Mouse (Mus musculus) macrophage (primary cell): Measurements from ENCODE around the gene Cacna2d3. TPM values are rescaled to one million over a fixed set of nuclear protein-coding genes. Genes with fewer than 3 reads are reported as not detected.

Experiments
- H3K27ac ChIP-seq: fragments of 350-480 bp; formaldehyde crosslinking; 2 replicates; pipeline ENCODE4 v1.9.0; 2021
- H3K36me3 ChIP-seq: fragments of 350-480 bp; formaldehyde crosslinking; 2 replicates; pipeline ENCODE4 v1.9.0; 2021; ENCODE audit errors: inconsistent target
- H3K4me3 ChIP-seq: fragments of 350-480 bp; formaldehyde crosslinking; 2 replicates; pipeline ENCODE4 v1.9.0; 2021; ENCODE audit errors: inconsistent target
- H3K79me2 ChIP-seq: fragments of 350-480 bp; formaldehyde crosslinking; 2 replicates; pipeline ENCODE4 v1.9.0; 2021; ENCODE audit errors: inconsistent target
- WGBS: methylation state at CpG from one replicate; pipeline ENCODE4 v1.1.7; 2026; ENCODE audit warnings: inconsistent platforms; ENCODE audit not compliant: missing documents; 5-methylcytosine and 5-hydroxymethylcytosine counted together
- polyA plus RNA-seq: library from polyadenylated mRNA; stranded (reverse); fragments of 250-400 nt; gene quantifications from 3 replicates; pipeline ENCODE4 v1.2.4, GENCODE M21; 2018; ENCODE audit warnings: inconsistent platforms

Gene Cacna2d3
- polyA plus RNA-seq, 1 experiment from 2014 or later = not detected

GRCm38 (mm10) chr14:29243516-29243915, 478.1 kb downstream of the Cacna2d3 start:
- WGBS = 91% methylated on average over 2 of the region's 2 CpGs
- H3K36me3 ChIP-seq = no peaks in the 10 kb centered on the region
- no peaks in the 10 kb centered on the region for H3K79me2 ChIP-seq
- no peak overlapping the region for H3K27ac ChIP-seq
- no peak overlapping the region for H3K4me3 ChIP-seq

GRCm38 (mm10) chr14:29238446-29238845, 483.2 kb downstream of the Cacna2d3 start:
- H3K27ac ChIP-seq = no peak overlapping the region
- 52% methylated on average over 3 of the region's 3 CpGs for WGBS
- H3K79me2 ChIP-seq = no peaks in the 10 kb centered on the region
- no peak overlapping the region for H3K4me3 ChIP-seq
- H3K36me3 ChIP-seq = no peaks in the 10 kb centered on the region

- no peak overlapping the region for H3K27ac ChIP-seq
- H3K79me2 ChIP-seq = no peaks in the 10 kb centered on the region
- H3K4me3 ChIP-seq = no peak overlapping the region
- no peaks in the 10 kb centered on the region for H3K36me3 ChIP-seq
- WGBS = 80% methylated on average over 19 of the region's 19 CpGs
Observed at GRCm38 (mm10) chr14:29228976-29229716, 492.5 kb downstream of the Cacna2d3 start.

- Histone ChIP-seq H3K27ac (no peak overlapping the region), H3K4me3 (no peak overlapping the region), H3K79me2 (no peaks in the 10 kb centered on the region), H3K36me3 (no peaks in the 10 kb centered on the region)
Observed at GRCm38 (mm10) chr14:29228471-29228870, 493.2 kb downstream of the Cacna2d3 start.

GRCm38 (mm10) chr14:29227959-29228358, 493.7 kb downstream of the Cacna2d3 start:
- no peak overlapping the region for H3K4me3 ChIP-seq
- 91% methylated on average over 2 of the region's 2 CpGs for WGBS
- H3K27ac ChIP-seq = no peak overlapping the region
- no peaks in the 10 kb centered on the region for H3K79me2 ChIP-seq
- H3K36me3 ChIP-seq = no peaks in the 10 kb centered on the region

- Histone ChIP-seq H3K4me3 (no peak overlapping the region), H3K27ac (no peak overlapping the region), H3K36me3 (no peaks in the 10 kb centered on the region), H3K79me2 (no peaks in the 10 kb centered on the region)
- WGBS = 85% methylated on average over 2 of the region's 2 CpGs
Observed at GRCm38 (mm10) chr14:29225754-29226365, 495.8 kb downstream of the Cacna2d3 start.

- Histone ChIP-seq H3K79me2 (no peaks in the 10 kb centered on the region), H3K36me3 (no peaks in the 10 kb centered on the region), H3K4me3 (no peak overlapping the region), H3K27ac (no peak overlapping the region)
- WGBS = 86% methylated on average over 1 of the region's 1 CpGs
Observed at GRCm38 (mm10) chr14:29223012-29223411, 498.7 kb downstream of the Cacna2d3 start.

GRCm38 (mm10) chr14:29222191-29222882, 499.3 kb downstream of the Cacna2d3 start:
- no peaks in the 10 kb centered on the region for H3K36me3 ChIP-seq
- H3K4me3 ChIP-seq = no peak overlapping the region
- 79% methylated on average over 4 of the region's 4 CpGs for WGBS
- H3K79me2 ChIP-seq = no peaks in the 10 kb centered on the region
- H3K27ac ChIP-seq = no peak overlapping the region

- Histone ChIP-seq H3K79me2 (no peaks in the 10 kb centered on the region), H3K27ac (no peak overlapping the region), H3K36me3 (no peaks in the 10 kb centered on the region), H3K4me3 (no peak overlapping the region)
- 93% methylated on average over 1 of the region's 1 CpGs for WGBS
Observed at GRCm38 (mm10) chr14:29216106-29216505, 505.6 kb downstream of the Cacna2d3 start.

- Histone ChIP-seq H3K79me2 (no peaks in the 10 kb centered on the region), H3K4me3 (no peak overlapping the region), H3K27ac (no peak overlapping the region), H3K36me3 (no peaks in the 10 kb centered on the region)
- WGBS = 83% methylated on average over 1 of the region's 1 CpGs
Observed at GRCm38 (mm10) chr14:29204967-29205268, 516.7 kb downstream of the Cacna2d3 start.

GRCm38 (mm10) chr14:29204236-29204966, 517.3 kb downstream of the Cacna2d3 start:
- Histone ChIP-seq H3K27ac (no peak overlapping the region), H3K79me2 (no peaks in the 10 kb centered on the region), H3K36me3 (no peaks in the 10 kb centered on the region), H3K4me3 (no peak overlapping the region)
- 93% methylated on average over 10 of the region's 10 CpGs for WGBS

- Histone ChIP-seq H3K36me3 (no peaks in the 10 kb centered on the region), H3K27ac (no peak overlapping the region), H3K79me2 (no peaks in the 10 kb centered on the region), H3K4me3 (no peak overlapping the region)
Observed at GRCm38 (mm10) chr14:29196171-29196570, 525.5 kb downstream of the Cacna2d3 start.

GRCm38 (mm10) chr14:29191426-29191825, 530.2 kb downstream of the Cacna2d3 start:
- 84% methylated on average over 3 of the region's 3 CpGs for WGBS
- Histone ChIP-seq H3K27ac (no peak overlapping the region), H3K4me3 (no peak overlapping the region), H3K36me3 (no peaks in the 10 kb centered on the region), H3K79me2 (no peaks in the 10 kb centered on the region)

GRCm38 (mm10) chr14:29183730-29184129, 537.9 kb downstream of the Cacna2d3 start:
- Histone ChIP-seq H3K27ac (no peak overlapping the region), H3K4me3 (no peak overlapping the region), H3K79me2 (no peaks in the 10 kb centered on the region), H3K36me3 (no peaks in the 10 kb centered on the region)
- 91% methylated on average over 5 of the region's 5 CpGs for WGBS

GRCm38 (mm10) chr14:29179397-29179888, 542.2 kb downstream of the Cacna2d3 start:
- H3K79me2 ChIP-seq = no peaks in the 10 kb centered on the region
- 90% methylated on average over 11 of the region's 11 CpGs for WGBS
- no peaks in the 10 kb centered on the region for H3K36me3 ChIP-seq
- H3K4me3 ChIP-seq = no peak overlapping the region
- H3K27ac ChIP-seq = no peak overlapping the region
